Mouse (Mus musculus): ENCODE data around the gene Fgf11.

Fgf11 gene

GRCm38 (mm10) chr11:69752686-69753085, 49.0 kb downstream of the Fgf11 start:
- no peak for DNase-seq (ENCODE audit: low spot score)

DNA sequence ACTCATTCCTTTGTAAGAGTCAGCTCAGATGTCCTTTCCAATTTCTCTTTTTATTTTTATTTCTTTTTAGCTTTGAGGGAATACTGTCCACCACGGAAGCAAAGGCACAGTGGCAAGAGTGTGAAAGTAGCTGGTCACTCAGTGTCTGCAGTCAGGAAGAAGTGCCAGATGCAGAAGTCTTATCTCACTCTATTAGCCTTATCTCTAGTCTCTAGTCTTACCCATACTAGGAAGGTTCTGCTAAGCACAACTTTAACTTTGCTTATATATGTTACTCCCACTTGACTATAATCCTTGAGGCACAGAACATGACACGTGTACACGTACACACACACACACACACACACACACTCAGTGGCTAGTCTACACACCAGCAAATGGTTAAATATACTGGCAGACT, 50.0 kb downstream of the Fgf11 start:
- DNase-seq (ENCODE audit: low spot score): no peak
